Comparison of ENCODE assay signal across 8 mouse cellular contexts in genomic region chr9:20521306-20521957, GRCm38 (mm10). TPM values are rescaled to one million over a fixed set of nuclear protein-coding genes. Genes with fewer than 3 reads are reported as not detected.
A peak's percentile ranks its signal among the peaks of the same experiment; 100 is the strongest.
DNase-seq lines count a peak whose midpoint lies in the region; ATAC-seq lines count a peak whose summit lies in the region.

Gene Zfp266, minus strand, starts transcription at chr9:20521417.

- peak; percentile 96 for ATAC-seq in intestine, embryonic 15.5 days
- ATAC-seq in megakaryocyte-erythroid progenitor cell, adult 5-6 weeks (replicated peaks; ENCODE audit: low FRiP score, low TSS enrichment, poor library complexity, severe bottlenecking), result peak; percentile 92

- no peaks in the 10 kb centered on the region for H3K36me3 ChIP-seq in intestine, embryonic 15.5 days

- DNase-seq in adrenal gland, adult 8-10 months, result peak; percentile 85
- DNase-seq in embryo, embryonic 11.5 days (ENCODE audit: low read depth, low spot score), result peak; percentile 82
- peak; percentile 87 to 90 for DNase-seq in gastrocnemius, postnatal 36 days
- DNase-seq in left cerebral cortex, postnatal 14 days (ENCODE audit: low spot score in 2 of 2), result peak; percentile 92 to 95
- DNase-seq in right cerebral cortex, postnatal 14 days, result peak; percentile 94
- DNase-seq in urinary bladder, postnatal 25 days (ENCODE audit: low spot score), result peak; percentile 90

- peak within 1 kb of the TSS; percentile 86 for H3K4me3 ChIP-seq in intestine, embryonic 15.5 days (replicated peaks)

- H3K27me3 ChIP-seq in intestine, embryonic 15.5 days (replicated peaks), result no peaks in the 10 kb centered on the region

- peak within 1 kb of the TSS; percentile 95 for H3K27ac ChIP-seq in intestine, embryonic 15.5 days

- peak within 1 kb of the TSS; percentile 60 for H3K4me2 ChIP-seq in intestine, embryonic 15.5 days (replicated peaks)

- no peaks in the 10 kb centered on the region for H3K9me3 ChIP-seq in intestine, embryonic 15.5 days

- under 1% methylated on average over 46 of the region's 46 CpGs for WGBS in intestine, embryonic 15.5 days

- intact Hi-C loops in gastrocnemius, postnatal 36 days (cut with DNase I), result no loop called here
- intact Hi-C loops in left cerebral cortex, postnatal 14 days (cut with DNase I), result no loop called here

- H3K9ac ChIP-seq in intestine, embryonic 15.5 days, result peak within 1 kb of the TSS; percentile 89

- peaks cover 9% of the 10 kb centered on the region; the same call in 1 of the 2 replicates for H3K4me1 ChIP-seq in intestine, embryonic 15.5 days (replicated peaks)

RNA-seq across cellular contexts. Expression of gene Zfp266, which starts in this region (rescaled TPM):
- 10 to 100 TPM; 35.1 to 60.2 (median 47.2) TPM for total RNA-seq in adrenal gland, adult 8-10 months (2022)
- 10 to 100 TPM; 14.0 to 16.2 TPM for total RNA-seq in gastrocnemius, postnatal 36 days (2021)
- 55.1 and 62.4 TPM in 2 replicates for polyA plus RNA-seq in intestine, embryonic 15.5 days (2015; fragmentation: Nextera tagmentation; extraction: Ambion mirVana)
- 10 to 100 TPM; 46.3 to 46.6 TPM for total RNA-seq in left cerebral cortex, postnatal 14 days (2021)
- 48.4 and 54.9 TPM in 2 replicates for total RNA-seq in megakaryocyte-erythroid progenitor cell, adult 5-6 weeks (2014; fragmentation: Nextera tagmentation)
- 46.8 and 47.2 TPM in 2 replicates for total RNA-seq in megakaryocyte-erythroid progenitor cell, adult 5-6 weeks (2017)

Comparison
In these comparisons a context has a peak if more than half of its experiments do, and no peak if none do; other contexts are left out.
1. Peak in every context shown above with its lines: DNase-seq, ATAC-seq, H3K4me3 ChIP-seq and H3K27ac ChIP-seq.